Mouse (Mus musculus) cerebellum, adult 9-10 months (tissue): Measurements from ENCODE around the gene Traf5.

Experiments
- DNase-seq: peaks from one replicate; pipeline ENCODE4 v3.0.0; 2022

Traf5 gene

DNA sequence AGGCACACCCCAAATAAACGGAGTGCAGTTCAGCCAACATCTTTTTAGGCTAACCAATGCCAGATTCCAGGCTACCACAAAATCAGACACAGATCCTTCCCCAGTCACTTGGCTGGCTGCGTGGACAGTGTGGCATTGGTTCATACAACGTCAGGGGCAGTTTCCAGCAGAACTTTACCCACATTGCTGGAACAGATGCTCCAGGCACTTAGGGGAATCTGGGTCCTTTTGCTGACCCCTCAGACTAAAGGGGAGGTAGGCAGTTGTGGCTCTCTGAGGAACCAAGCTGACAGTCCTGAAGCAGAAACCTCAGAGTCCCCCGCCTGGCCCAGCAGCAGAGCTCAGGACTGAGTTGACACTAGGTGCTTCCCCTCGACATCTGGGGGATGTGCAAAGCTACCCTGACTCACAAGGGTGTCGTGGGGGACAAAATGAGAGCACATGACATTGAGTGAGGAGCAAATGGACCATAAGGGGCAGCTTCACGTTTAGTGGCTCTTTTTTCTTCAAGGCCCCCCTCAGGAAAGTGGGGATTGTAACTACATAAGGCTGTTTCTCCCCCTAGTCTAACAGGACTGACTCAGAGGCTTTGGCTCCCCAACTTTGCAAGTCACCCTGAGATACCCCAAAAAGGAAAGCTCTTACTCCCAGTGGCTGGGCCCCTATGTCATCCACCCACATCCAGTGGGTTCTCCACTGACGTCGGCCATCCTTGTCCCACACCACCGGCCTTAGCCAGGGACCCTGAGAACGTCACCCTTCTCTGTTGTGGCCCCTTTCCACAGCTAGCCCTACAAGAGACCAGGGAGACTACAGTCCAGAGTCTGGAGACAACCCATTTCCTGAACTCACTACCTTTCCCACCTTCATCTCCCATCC lies 1.4 kb downstream of the Traf5 start:
- no peak for DNase-seq

DNA sequence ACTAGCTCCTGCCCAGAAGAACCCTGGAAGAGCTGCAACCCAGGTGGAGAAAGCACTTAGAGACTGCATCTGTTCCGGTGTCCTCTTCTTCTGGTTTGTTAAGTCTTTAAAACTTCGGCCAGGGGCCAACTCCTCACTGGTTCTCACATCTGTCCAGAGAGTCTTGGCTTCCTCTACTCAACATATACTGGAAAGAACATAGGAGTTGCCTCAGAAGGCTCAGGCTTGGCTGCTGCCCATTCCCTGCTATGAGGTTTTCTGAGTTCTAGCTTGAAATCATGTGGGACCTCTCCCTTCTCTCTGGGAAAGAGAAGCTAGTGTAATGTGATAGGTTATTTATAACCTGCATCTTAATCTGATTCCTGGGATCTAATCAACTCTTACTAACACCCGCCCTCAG lies 2.1 kb downstream of the Traf5 start:
- DNase-seq: no peak

DNA sequence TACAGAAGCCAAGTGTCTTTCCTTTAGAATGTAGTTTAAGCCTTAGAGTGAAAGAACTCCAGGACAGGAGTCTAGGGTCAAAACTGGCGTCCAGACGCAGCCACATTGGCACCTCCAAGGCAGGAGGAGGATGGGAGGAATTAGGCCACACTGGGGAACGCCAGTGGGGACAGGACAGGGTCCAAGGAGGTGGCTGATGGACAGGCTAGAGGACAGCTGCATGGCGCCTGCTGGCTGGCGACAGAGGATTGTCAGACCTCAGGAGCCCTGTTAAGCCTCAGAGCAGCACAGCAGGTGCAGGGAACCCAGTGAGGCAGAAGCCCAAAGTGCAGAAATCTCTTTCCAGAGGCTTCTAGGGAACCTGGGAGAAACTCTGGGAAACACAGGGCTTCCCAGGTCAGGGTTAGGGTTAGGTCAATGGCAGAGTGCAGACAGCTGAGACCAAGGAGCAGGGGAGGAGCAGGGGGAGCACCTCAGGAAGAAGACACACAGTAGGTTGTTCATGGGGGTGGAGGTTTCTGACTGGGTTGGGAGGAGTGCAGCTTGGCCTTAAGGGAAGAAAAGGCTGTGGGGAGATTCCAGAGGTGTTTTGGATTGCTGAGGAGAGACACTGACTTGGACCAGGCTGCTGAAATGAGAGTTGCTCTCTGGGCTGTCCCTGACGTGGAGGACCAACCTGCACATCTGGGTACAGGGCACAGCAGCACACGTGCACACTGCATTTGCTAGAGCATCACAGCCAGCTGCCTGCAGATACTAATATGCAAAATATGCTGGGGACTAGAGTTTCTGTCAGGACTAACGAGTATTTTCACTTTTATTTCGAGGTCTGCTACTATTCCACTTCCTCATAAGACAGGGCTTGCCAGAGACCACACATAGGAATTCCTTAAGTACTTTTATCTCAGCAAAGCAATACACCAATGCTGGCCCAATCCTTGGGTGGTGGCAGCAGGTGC lies 2.9 kb downstream of the Traf5 start:
- DNase-seq: no peak

DNA sequence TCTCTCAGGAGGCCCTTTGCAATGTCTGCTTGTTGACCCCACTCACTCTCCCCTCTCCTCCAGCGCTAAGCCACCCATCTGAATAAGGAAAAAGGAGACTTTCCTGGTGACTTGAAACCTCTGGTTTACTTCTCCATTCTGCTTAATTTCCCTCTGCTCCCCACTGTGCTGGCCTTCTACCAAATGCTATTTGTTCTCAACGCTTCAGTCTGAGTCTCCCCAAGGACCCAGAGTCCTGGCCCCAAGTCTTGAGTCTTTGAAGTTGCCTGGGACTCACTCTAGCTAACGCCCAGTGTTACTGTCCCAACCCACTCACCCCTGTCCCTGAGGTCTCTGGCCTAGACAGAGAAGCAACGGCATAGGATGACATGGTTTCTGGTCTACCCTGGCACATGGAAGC lies 4.3 kb downstream of the Traf5 start:
- DNase-seq: no peak

DNA sequence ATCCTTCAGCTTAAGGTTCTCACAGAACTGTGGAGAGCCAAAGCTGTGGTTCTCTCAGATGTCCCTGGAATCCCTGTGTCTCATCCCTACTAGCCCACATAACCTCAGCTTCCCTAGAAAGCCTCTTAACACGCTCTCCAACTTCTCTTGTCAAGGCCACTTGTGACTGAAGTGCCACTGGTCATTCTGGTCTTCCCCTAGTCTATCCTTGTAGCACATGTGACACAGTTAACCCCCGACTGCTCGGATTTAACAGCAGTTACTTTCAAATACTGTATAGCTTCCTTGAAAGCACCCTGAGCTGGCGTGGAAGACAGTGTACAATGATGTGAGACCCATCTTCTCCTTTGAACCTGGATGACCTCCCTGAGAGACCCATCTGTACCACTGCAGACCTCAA lies 5.3 kb downstream of the Traf5 start:
- DNase-seq: no peak

DNA sequence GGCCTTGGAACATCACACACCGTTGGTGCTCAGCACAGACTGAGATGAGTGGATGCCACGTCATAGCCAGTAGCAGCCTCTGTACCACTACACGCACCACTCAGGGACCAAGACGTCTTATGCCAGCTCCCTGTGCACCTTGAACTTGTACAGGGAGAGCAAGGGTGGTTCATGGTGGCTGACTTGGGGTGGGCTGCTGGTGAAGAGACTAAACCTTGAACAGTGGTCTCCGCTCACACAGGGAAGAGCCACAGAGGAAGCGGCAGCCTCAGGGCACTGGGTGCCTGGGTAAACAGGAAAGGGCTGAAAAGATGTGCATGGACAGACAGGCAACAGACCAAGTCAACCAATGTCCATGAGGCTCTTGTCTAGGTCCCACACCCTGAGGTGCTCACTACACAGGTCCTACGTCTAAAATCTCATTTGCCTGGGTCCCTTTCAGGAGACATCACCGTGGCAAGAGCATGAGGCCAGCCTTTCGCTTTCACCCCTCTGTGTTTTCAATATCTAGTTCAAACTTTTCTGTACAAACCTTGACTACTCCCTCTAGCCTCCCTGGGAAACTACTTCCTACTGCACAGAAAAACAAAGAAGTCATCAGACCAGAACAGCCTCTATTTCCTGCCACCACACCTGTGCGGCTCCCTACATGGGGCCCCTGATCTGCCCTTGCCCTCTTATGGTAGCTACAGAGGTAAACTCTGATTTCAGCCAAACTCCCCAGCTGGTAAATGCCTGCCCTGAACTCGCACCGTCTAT lies 5.9 kb downstream of the Traf5 start:
- DNase-seq: no peak

DNA sequence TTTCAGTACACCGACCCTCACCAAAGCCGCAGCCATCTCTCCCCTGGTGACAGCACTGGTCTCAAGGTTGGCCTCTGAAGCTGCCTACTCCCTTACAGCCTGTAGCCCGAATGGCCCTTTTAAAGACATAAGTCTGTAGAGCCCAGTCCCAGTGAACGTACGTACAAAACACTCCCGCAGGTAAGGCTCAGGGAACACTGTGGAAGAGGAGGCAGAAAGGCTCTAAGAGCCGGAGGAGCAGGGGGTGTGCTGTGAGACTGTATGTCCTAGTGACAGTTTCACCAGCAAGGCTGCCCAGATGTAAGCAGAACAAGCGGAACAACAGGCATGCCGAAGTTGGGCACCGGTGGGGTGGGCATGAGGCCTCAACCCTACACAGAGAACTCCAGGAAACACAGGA lies 7.1 kb downstream of the Traf5 start:
- no peak for DNase-seq

DNA sequence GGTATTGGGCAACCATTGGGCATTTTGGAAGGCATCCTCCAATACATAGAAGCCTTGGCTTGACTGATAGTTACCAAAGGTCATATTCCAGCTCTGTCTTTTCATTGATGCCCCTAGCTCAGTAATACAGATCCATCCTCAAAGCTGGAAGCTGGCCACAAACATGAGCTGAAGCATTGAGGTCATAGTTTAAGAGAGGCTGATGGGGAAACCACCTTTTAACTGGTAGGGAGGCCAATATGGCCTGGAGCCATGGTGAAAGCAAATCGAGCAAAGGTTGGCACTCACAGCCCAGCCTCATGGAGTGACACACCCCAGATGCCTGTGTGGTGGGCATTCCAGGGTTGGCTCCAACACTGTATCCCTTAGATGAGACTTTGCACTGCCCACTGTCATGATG lies 9.7 kb downstream of the Traf5 start:
- DNase-seq: no peak

DNA sequence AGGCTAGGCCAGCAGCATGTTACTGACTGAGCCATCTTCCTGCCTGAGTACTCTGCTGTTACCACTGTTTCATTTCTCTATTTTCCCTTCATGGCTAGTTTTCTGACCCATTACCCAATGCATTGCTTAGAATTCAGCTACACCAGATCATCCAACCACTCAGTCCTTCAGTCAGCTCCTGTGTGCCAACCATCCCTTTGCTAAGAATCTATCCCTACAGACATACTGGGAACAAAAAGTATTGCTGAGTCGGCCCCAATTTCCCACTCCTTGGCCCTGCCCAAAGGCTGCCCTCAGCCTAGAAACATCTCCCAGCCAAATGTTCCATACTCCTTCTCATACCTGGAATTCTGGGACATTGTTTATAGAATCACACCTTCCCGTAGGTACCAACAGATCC lies 11.2 kb downstream of the Traf5 start:
- DNase-seq: no peak

DNA sequence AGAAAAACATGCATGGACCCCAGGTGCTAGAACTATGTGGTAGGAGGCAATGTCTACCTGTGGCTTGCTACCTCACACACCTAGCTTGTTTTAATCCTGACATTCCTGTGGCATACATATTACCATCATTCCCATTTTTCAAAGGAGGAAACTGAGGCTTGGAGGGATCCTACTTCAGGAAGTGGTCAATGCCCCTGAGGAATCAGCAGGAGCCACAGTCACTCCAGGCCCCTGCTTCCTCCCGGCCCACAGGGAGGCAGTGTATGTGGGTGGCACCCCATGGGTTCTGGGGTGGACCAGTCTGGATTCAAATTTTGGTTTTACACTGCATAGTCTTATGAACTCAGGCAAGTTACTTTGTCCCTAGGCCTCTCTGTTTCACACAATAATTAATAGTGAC lies 13.2 kb downstream of the Traf5 start:
- DNase-seq: no peak

DNA sequence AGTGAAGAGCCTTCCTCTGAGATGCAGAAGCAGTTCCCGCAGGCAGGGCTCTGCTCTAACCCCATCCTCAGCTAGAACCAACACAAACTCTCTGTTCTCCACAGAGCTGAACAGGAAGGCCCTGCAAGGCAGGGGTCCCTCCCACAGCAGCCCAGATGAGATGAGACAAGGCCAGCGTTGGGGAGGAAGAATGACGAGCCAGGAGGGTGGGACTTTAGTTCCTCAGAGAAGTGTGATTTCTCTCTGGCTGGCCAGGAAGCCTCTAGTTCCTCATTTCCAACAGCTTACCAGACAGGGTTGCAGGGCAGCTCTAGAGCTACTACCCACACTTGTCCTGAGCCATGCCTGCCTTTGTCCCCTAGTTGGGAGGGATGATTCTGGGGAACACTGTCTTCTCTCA lies 14.0 kb downstream of the Traf5 start:
- DNase-seq: no peak

DNA sequence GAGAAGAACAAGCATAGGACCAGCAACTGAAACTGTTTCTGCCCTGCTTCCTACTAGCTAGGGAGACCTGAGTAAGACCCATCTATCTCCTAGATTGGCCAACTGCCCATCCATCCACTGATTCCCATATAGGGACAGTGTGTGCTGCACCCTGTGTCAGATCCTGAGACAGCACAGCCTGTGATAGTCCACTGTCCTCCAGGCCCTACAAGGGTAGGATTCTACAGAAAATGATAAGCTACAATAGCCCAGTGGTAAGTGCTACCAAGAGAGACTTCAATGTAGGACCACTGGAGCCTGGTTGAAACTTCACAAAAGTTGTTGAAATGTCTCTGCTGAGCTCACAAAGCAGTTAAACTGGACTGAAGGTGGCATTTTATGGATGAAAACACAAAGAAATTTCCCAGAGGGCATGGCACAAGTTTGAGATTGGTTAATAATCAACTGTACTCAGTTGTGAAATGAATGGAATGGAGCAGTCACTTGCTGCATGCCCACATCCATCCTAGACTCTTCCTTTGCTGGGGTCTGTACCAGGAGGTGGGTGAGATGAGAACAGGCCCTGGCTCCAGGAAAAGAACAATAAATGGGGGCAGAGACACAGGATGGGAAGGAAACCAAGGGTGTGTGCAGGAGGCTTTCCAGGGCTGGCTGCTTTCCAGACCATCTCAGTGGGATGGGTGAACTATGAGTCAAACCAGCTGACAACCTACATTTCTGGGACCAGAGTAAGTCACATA lies 15.4 kb downstream of the Traf5 start:
- no peak for DNase-seq

DNA sequence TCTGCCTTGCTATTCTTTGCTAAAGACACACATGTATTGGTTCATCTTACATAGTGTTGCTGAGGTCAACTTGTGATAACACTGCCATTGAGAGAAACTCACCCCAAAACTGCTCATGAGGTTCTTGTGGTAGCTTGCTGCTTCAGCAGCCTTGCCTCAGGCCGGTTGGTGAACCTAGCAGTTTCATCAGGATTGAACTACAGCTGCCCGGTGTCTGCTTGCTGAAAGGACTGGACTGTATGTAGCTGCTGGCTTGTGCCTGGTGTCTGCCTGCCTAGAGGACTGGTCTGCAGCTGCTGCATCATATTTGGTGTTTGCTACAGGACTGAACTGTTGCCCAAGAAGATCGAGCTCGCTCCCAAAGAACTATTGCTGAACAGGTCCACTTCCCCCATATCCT lies 16.3 kb downstream of the Traf5 start:
- no peak for DNase-seq

DNA sequence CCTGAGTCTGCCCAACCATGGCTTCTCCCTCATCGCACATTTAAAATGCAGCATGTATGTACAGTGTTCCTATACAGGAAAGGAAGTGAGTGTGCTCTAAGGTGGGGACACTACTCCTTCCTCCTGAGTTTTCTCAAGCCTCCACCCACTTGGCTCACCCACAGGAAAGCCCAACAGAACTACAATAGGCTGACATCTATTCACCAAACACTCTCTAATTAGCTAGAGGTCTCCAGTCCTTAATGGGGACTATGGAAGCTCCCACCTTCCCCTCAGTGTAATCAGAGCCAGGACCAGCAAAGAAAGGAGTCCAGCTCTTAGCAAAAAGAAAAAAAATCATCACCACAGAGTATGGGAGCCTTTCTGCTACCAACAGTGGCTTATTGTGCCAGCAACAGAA lies 17.5 kb downstream of the Traf5 start:
- no peak for DNase-seq

DNA sequence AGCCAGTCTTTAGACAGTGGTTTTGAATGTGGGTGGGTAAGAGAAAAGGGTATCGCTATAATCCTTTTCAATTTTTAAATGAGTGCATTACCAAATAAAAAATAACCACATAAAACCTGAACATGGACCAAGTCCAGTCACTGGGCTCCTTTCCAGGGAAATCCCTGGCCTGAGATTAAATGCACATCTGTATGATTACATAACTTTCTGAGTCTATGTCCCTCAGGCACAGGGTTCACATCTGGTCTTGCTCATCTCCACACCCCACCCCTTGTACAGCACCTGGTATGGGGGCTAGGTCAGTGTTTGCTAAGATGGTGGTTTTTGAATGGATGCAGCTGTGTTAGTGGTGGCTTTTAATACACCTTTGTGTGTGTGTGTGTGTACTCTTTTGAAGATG lies 19.9 kb downstream of the Traf5 start:
- DNase-seq: no peak

DNA sequence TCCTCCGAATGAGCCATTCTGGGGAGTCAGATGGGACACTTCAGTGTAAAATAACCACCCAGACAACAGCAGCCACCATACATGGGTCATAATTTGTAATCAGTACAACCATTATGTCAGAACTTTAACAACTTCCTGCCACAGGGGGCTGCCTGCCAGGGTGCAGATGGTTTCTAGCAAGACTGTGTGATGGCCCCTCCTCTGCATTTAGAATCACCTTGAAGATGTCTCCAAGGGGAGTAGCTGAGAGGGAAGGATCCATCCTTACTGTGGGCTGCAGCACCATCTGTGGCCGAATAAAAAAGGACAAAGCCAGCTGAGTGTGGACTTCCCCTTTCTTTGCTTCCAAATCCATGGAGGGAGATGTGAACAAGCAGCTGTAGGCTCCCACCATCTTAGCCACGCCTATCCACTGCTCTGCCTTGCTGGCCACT lies 21.7 kb downstream of the Traf5 start:
- no peak for DNase-seq

DNA sequence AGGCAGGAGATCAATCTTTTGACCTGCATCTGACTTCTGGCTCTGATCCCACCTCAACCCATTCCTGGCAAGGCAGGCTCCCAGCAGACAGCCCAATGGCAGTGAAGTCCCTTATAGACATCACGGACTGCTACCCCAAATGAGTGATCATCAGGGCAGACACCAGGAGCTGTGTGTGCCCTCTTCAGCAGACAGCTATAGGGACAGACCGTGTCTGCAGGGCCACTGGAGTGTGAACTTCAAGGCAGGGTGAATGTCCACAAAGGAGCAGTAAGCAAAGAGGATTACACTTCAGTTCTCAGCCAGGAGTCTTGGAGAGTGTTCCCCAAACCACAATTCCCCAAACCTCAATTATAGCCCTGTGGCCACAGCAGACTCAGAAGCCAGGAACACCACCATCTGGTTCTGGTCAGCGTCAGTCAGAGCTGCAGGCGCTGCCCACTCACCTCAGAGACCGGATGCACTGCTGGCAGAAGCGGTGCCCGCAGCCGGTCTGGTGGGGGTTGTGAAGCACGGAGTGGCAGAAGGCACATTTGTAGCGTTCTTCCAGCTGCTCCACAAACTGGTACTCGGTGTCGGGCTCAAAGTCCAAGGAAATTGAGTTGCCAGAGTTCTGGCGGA lies 22.3 kb downstream of the Traf5 start:
- DNase-seq: no peak

DNA sequence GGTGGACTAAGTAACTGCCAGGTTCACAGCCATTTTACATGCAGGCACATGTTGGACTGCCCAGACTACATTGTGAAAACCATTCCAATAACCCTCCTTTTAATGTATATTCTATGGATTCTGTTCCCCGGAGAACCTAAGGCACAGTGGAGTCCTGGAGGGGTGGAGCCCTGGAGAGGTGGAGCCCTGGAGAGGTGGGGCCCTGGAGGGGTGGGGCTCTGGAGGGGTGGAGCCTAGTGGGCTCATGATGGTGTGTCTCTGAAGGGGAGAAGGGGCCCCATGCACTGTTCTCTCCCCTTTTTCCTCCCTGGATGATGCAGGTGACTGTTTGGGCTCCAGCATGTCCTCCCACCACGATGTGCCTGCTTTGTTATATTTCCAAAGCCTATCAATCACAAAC lies 24.2 kb downstream of the Traf5 start:
- no peak for DNase-seq

DNA sequence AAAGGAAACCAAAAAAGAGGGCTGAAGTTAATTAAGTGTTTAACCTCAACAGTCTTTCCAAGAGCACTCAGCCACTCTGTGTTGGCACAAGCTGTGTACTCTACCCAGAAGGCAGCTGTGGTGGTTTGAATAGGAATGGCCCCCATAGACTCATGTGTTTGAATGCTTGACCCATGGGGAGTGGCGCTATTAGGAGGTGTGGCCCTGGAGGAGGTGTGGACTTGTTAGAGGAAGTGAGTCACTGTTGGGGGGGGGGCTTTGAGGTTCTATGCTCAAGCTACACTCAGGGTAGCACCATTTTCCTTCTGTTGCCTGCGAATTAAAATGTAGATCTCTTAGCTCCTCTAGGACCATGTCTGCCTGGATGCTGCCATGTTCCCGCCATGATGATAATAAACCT lies 25.4 kb downstream of the Traf5 start:
- DNase-seq: no peak

DNA sequence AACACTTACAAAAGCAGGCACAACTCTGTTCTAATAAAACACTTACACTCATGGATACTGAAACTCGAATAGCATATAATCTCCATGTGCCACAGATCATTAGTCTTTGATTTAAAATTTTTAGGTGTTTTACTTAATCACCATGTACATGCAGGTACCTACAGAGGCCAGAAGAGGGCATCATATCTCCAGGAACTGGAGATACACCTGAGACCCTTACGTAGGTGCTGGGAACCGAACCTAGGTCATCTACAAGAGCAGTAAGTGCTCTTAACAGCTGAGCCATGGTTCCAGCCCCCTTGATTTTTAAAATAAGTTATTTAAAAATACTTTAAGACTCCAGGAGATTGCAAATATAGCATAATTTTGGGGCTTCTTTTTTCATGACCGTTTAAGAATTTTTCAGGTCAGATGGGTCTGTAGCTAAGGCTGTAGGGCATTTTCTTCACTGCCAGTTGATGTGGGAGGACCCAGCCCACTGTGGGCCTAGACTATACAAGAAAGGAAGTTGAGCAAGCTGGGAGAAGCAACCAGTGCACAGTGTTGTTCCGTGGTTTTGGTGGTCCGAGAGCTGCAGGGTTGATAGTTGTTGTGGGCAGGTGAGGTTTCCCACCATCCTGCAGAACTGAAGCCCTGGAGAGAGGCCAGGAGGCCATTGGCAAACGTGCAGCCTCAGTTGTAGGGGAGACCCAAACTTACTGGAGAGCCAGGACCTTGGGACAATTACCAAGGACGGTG lies 29.0 kb downstream of the Traf5 start:
- DNase-seq: no peak

DNA sequence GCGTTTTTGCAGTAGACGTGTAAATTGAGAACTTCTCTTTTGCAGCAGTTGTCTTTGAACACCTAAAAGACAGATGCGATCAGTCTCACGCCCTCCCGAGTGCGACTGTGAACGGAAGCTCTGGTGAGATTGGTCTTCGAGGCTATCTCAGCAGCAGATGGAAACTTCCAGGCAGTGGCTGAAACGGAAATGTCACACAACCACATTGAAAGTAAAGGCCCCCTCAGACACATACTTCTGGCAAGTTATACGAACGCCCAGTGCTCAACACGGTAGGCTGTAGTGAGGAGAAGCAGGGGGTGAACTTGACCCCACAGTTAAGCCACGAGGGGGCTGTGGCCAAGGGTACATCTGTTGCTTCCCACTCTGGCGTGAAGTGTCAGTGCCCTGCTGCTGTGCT lies 29.7 kb downstream of the Traf5 start:
- no peak for DNase-seq
